Mouse (Mus musculus) heart, adult 8-10 months (tissue): Measurements from ENCODE around the gene Slc17a7. TPM values are rescaled to one million over a fixed set of nuclear protein-coding genes. Genes with fewer than 3 reads are reported as not detected.
"Not testable (repeated sequence)": the region's sequence is repeated elsewhere in the genome, so short reads cannot be mapped to it uniquely, and the experiment has no call there.

Experiments used
- DNase-seq: peaks from one replicate; pipeline ENCODE4 v3.0.0; 2022; ENCODE audit warnings: low spot score
- total RNA-seq, 4 experiments: library from RNA; stranded (reverse); gene quantifications; 2 replicates each; pipeline ENCODE4 v1.2.4; 2022

Slc17a7 gene
- total RNA-seq: 10 to 100 TPM; 32.0 to 50.7 (median 41.1) TPM

- no peak for DNase-seq
Measured at GRCm38 (mm10) chr7:45163735-45164490, at the start of gene Slc17a7. TSS of gene Slc17a7 (plus strand) at chr7:45163949.

GRCm38 (mm10) chr7:45117566-45117965 is 46.2 kb upstream of the Slc17a7 start:
- no peak for DNase-seq

DNA sequence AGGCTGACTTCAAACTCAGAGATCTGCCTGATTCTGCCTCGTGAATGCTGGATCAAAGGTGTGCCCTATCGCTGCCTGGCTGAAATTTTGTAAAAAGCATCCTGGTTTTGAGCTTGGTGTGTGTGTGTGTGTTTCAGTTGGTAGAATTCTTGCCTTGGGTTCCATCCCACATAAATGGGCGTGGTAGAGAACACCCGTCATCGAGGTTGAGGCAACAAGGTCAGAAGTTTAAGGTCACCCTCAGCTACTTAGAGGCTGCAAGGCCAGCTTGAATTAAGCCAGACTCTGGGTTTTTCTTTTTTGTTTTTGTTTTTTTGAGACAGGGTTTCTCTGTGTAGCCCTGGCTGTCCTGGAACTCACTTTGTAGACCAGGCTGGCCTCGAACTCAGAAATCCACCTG is 45.4 kb upstream of the Slc17a7 start:
- no peak for DNase-seq

DNA sequence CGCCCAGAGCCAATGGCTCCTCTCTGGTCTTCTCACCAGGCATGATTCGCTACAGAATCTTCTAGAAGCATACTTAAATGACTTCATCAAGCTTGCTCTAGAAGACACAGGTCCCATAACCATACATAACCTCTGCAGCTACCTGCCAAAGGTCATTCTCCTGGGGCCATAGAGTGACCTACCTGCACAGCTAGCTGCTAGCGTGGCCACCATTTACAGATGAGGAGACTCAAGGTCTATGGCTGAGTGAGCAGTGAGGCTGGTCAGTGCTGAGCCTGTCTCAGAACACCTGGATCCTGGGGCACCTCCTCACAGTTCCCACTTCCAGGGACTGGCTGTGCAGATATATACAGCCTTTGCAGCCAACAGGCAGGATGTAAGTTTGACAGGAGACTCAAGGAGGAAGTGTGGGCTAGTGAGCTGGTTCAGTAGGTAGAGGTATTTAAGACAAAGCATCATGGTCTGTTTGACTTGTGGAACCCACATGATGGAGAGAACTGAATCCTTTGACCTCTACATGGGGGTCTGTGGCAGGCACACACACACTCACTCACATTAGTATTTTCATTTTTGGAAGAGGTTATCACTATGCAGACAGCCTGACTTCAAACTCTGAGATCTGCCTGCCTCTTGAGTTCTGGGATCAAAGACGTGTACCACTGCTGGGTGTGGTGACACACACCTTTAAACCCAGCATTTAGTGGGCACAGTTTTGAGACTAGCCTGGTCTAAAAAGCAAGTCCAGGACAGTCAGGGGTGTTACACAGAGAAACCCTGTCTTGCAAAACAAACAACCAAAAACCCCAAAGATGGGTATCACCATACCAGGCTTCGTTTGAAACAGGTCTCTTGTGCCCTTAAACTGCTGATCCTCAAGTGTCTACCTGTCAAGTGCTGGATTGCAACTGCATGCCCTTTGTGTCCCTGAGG is 43.7 kb upstream of the Slc17a7 start:
- no peak for DNase-seq

DNA sequence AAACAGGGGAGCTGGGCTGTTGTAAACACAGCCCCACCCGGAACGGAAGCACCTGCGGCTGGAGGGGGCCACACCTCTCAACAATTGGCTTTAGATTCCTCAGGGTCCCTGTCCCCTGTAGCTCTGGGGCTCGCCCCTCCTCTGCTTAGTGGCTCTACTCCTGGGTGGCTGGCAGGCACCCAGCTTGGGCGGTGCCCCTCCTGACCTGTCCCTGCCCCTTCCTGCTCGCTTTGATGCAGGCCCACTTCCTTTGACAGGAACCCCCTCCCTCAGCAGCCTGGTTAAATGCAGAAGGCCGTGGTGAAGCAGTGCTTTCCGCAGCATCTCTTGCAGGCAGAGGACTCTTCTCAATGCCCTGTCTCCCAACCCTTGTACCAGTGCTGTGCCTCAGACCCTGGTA is 42.3 kb upstream of the Slc17a7 start:
- DNase-seq: peak; percentile 72

GRCm38 (mm10) chr7:45121966-45122365 is 41.8 kb upstream of the Slc17a7 start:
- DNase-seq: no peak

DNA sequence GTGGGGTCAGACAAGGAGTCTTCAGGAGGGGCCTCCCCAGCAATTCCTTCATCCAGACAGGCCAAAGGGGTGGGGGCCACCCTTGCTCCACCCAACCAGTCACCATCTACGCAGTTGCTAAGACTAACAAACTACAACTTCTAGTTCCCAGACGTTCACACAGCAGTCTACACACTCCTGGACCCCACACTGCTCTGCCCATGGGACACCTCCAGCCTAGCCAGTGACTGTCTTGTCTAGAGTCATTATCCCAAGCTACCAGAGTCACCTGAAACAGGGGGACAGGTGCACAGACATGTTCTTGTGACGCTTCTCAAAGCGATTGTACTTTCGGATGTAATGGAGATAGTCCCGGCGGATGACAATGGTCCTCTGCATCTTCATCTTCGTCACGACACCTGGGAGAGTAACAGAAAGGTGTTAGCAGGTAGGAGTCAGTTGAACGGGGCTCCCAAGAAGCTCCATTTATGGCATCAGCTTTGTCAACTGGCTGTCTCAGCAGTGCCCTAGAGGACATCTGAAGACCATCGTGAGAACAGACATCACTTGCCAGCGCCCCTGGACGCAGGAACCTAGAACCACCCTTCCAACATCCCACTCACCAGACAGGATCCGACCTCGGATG is 41.1 kb upstream of the Slc17a7 start:
- no peak for DNase-seq

DNA sequence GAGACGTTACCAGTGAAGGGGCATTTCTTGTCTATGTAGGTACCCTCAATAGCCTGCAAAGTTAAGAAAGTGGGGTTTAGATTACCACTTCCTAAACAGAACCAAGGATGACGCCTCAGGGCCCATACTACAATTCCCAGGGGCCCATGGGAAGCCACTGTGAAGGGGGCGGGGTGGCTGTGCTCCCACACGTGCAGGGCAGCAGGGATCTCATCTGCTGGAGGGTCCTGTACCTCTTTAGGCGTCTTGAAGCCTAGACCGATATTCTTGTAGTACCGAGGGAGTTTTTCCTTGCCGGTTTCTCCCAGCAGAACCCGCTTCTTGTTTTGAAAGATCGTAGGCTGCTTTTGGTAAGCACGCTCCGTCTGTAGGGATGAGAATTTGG is 40.6 kb upstream of the Slc17a7 start:
- DNase-seq: no peak

GRCm38 (mm10) chr7:45124224-45125143 is 39.3 kb upstream of the Slc17a7 start, which contains the start of gene Rps11:
TSS of gene Rps11 (minus strand) at chr7:45124439.
- peak; percentile 99 for DNase-seq

DNA sequence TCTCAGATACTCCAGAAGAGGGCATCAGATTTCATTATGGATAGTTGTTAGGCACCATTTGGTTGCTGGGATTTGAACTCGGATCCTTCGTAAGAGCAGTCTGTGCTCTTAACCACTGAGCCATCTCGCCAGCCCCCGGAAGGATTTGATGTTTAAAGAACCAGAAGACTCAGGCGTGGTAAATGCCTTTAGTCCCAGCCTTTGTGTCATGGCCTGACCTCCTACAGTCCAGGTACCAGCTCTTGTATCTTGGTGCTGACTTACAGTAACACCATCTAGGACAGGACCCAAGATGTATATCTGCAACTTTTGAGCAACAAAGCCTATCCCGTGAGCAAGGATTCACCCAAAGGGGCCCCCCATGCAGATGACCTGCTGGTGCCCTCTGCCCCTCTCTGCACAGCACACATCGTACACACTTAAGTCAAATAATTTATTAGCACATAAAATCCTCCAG is 38.6 kb upstream of the Slc17a7 start:
- DNase-seq: no peak

DNA sequence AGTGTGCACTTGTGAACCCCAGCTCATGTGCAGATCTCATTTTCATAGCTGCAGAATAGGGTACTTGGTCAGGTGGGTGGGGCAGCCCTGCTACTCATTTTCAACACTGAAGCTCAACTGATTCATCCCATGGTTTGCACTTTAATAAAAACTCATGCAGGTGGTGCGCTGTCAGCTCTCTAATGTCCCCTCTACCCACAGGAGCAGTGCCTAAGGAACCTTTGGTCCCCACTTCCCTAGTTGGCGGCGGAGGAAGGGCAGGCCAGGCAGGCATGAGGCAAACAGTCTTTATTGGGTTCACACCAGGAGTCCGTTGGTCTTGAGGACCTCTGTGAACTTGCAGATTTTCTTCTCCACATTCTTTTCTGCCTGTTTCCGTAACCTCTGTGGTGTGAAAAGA is 38.1 kb upstream of the Slc17a7 start:
- not testable (repeated sequence) for DNase-seq

DNA sequence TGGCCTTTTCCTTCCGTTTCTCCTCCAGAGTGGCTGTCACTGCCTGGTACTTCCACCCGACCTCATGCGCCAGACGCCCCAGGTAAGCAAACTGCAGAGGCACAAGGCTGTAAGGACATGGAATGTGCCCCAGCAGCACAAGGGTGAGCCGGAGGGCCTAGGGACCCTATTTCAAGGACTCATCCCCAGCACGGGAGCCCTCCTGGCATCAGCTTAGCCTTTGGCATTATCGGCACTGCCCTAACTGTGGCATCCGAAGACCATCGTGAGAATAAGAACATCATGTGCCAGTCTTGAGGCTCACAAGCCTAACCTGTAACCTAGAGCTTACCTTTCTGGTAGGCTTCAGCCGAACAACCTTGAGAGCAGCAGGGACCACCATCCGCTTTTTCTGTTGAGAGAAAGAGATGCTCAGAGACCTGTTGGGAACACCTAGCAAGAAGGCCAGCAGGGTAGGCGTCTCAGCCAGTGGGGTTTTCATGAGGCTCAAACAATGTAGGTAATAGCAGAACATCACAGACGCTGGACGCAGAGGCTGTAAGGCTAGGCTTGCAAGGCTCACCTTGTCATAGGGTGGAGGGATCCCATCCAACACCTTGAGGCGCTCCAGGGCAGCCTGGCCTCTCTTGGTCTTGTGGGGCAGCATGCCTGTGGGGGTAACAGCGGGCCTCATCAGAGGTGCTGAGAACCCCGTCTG is 37.5 kb upstream of the Slc17a7 start:
- no peak for DNase-seq

DNA sequence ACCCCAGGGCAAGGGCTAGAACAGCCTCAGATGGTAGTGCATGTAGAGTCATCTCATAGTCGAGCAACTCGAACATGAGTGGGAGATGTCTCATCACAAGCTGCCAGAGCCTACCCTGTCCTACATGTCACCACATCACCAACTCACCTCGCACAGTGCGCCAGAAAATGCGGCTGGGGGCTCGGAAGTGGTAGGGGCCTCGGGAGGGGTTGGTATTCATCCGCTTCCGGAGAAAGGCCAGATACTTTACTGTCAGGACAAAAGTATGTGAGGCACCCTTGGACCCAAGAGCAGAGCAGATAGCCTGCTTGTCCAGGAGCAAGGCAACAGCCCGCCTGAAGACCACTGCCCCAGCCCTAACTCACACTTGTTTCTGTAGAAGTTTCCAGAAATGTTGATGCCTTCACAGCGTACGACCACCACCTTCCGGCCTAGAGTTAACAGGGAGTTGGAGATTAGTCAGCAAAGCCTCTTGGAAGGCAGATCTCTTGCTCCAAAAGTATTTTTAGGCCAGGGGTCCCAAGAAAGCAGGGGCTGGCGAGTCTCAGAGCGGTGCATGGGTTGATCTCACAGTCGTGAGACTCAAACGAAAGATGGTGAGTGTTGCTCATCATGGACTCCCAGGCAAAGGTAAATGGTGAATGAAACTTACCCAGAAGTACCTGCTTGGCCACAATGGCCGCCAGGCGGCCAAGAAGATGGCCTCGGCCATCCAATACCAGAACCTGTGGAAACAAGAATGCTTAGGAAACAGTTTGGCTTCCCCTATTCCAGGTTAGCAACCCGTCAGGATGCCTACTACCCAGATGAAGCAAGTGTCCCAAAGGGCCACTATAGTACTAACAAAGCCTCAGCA is 36.7 kb upstream of the Slc17a7 start:
- no peak for DNase-seq

- no peak for DNase-seq
Measured at GRCm38 (mm10) chr7:45127700-45128224, 36.0 kb upstream of the Slc17a7 start.

DNA sequence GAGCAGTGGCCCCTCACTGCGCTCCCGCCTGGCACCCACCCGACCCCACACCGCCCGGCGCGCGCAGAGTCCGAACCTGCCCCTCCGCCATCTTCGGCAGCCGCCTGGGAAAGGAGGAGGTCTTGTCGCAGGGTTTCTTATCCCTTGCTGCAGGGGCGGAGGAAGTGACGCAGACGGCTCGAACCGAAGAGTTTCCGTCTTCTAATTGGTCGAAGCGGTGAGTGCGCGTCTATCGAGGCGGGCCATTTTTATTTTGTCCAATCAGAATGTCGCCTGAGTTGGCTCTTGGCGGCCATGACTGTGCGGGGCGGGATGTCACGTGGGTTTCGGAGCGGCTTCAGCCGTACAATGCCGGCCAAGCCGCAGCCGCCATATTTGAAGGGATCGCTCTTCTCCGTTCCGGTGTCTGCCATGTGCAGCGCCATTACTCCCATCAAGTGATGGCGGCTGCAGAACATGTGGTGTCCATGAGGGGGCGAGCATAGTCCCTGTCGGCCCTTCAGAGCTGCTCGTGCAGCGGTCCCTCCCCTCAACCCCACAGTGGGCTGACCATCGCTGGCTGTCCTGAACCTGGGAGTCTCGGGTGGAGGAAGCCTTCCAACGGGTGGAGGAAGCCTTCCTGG is 35.0 kb upstream of the Slc17a7 start, which contains the start of gene Rpl13a:
Gene Rpl13a (minus strand): TSS at position 138 of the 623 bp plus-strand sequence.
- peak; percentile 100 for DNase-seq

DNA sequence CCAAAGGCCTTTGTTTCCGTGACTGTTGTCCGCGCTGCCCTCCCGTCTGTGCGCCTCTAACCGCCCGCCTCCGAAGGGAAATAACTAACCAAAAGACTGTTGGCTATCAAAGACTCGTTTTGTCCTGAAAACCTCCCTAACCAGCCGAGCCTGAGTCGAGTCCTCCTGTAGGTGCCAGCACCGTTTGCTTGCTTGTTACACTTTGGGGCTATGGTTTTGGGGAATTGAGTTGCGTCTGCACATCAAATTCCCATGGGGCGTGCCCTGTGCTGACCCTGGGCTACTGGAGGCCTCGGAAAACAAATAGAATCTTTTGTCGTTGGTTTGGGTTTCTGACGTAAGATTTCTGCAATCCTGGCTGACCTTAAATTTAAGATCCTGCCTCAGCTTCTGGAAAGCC is 34.4 kb upstream of the Slc17a7 start:
- DNase-seq: no peak

GRCm38 (mm10) chr7:45129776-45130512 is 33.8 kb upstream of the Slc17a7 start:
- DNase-seq: no peak

DNA sequence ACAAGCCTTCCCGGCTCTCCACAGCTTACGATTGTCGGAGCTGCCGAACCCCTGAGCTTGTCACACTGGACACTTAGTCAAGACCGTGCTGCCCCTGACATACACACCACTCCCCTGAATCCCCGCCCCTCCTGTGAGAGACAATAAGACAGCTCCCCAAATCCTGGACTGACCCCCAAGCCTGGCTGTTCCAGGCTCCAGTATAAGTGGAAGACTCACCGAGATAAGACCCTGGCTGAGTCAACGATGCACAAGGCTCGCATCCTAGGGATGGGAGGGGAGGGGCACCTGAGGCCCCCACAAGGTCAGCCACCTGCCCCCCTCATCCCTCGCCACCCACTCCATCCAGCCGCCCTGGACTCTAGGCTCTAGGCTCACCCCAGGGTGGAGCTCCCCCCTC is 31.9 kb upstream of the Slc17a7 start:
- no peak for DNase-seq
